Comparison of ENCODE assay signal across 13 mouse cellular contexts in the genomic region with DNA sequence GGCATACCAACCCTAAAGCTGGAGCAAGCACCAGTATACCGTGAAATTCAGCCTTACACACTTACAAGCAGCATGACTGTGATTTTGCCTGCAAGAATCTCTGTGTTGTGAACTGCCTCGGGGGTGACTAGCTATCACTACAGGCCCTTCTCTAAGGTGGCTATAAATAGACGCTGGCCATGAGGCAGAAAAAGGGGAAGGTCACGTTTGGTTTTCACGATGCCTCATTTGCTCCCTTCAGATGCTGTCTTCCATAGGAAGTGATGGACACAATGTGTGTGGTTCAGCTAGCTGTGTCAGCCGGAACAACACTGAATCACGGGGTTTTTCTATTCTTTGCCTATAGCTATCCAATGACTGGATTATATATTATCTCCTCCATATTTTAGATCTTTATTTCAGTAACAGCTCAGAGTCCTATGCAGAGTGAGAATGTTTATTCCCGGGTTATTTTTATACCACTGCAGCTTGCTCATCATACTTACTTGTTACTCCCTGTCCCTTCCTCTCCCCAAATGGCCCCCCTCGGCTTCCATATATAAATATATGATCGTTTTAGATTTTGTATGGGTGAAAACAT.
DNase-seq lines count a peak whose midpoint lies in the region; ATAC-seq and TF ChIP-seq lines count a peak whose summit lies in the region.
"Had no signal": no experiment of that assay in that cellular context is flagged by ENCODE, and none has a peak within 500 bp of the region (broad histone marks: within the 10 kb centered on the region; RNA-seq: fewer than 3 reads in every experiment).

No protein-coding gene starts in this region.

- no peaks in the 10 kb centered on the region for H3K9me3 ChIP-seq in midbrain, postnatal 0 days (ENCODE audit: low read length)
- H3K9me3 ChIP-seq in midbrain, embryonic 15.5 days = no peaks in the 10 kb centered on the region
- no peaks in the 10 kb centered on the region for H3K9me3 ChIP-seq in kidney, embryonic 14.5 days (ENCODE audit: control insufficient read depth, low read length)
- H3K9me3 ChIP-seq: embryonic facial prominence, embryonic 12.5 days; liver, embryonic 15.5 days; midbrain, embryonic 13.5 days had no signal

- H3K4me2 ChIP-seq in midbrain, postnatal 0 days (ENCODE audit: low read depth, low read length, poor library complexity, severe bottlenecking) = no peak overlapping the region
- H3K4me2 ChIP-seq in midbrain, embryonic 15.5 days = no peak overlapping the region
- peak overlapping the region; percentile 38 for H3K4me2 ChIP-seq in myocyte (ENCODE audit: low read depth)
- no peak overlapping the region for H3K4me2 ChIP-seq in kidney, embryonic 14.5 days (replicated peaks; ENCODE audit: low read depth, low read length)
- H3K4me2 ChIP-seq: embryonic facial prominence, embryonic 12.5 days; liver, embryonic 15.5 days; midbrain, embryonic 13.5 days had no signal

- peaks cover 6% of the 10 kb centered on the region; the same call in 1 of the 2 replicates for H3K36me3 ChIP-seq in midbrain, postnatal 0 days (ENCODE audit: insufficient read depth, low read length)
- H3K36me3 ChIP-seq in midbrain, embryonic 15.5 days (replicated peaks) = 0 out of 2 replicates have a peak, but pooled peaks cover 7% of the 10 kb centered on the region
- H3K36me3 ChIP-seq in myocyte (ENCODE audit: control insufficient read depth, insufficient read depth) = peaks cover 6% of the 10 kb centered on the region
- no peaks in the 10 kb centered on the region; the same call in 1 of the 2 replicates for H3K36me3 ChIP-seq in kidney, embryonic 14.5 days (ENCODE audit: control insufficient read depth, insufficient read depth, low read length)
- H3K36me3 ChIP-seq: liver, embryonic 15.5 days had no signal

- no peak overlapping the region for H3K4me3 ChIP-seq in midbrain, postnatal 0 days (ENCODE audit: low read depth, low read length)
- no peak overlapping the region for H3K4me3 ChIP-seq in midbrain, embryonic 15.5 days
- no peak overlapping the region for H3K4me3 ChIP-seq in myocyte
- no peak overlapping the region for H3K4me3 ChIP-seq in kidney, embryonic 14.5 days (ENCODE audit: low read length)
- H3K4me3 ChIP-seq: embryonic facial prominence, embryonic 12.5 days; liver, embryonic 15.5 days; midbrain, embryonic 13.5 days had no signal

- H3K79me2 ChIP-seq in myocyte (ENCODE audit: control insufficient read depth, insufficient read depth) = no peaks in the 10 kb centered on the region

- ATAC-seq in frontal cortex, adult (ENCODE audit: low TSS enrichment) = peak; percentile 82
- no peak for ATAC-seq in midbrain, postnatal 0 days (ENCODE audit: low FRiP score)
- no peak for ATAC-seq in midbrain, embryonic 15.5 days (replicated peaks)
- peak; percentile 78 for ATAC-seq in granulocyte monocyte progenitor cell, adult 5-6 weeks (replicated peaks; ENCODE audit: poor library complexity, severe bottlenecking)
- no peak for ATAC-seq in kidney, embryonic 14.5 days (ENCODE audit: low FRiP score, low TSS enrichment)
- ATAC-seq: forebrain, embryonic 16.5 days; midbrain, embryonic 13.5 days had no signal

- H3ac ChIP-seq in myocyte (ENCODE audit: control insufficient read depth, insufficient read length) = no peak overlapping the region

- DNase-seq in frontal cortex, postnatal 25 days (ENCODE audit: low spot score in 2 of 2) = no peak
- peak; percentile 7 for DNase-seq in midbrain, postnatal 0 days (ENCODE audit: low spot score)
- no peak for DNase-seq in natural killer cell, adult 2 months (ENCODE audit: low spot score in 2 of 2)
- DNase-seq: kidney, adult 18-20 months had no signal

- H3K9ac ChIP-seq in midbrain, postnatal 0 days (replicated peaks; ENCODE audit: low read length, poor library complexity, severe bottlenecking) = no peak overlapping the region
- H3K9ac ChIP-seq in midbrain, embryonic 15.5 days = no peak overlapping the region
- H3K9ac ChIP-seq in kidney, embryonic 14.5 days (ENCODE audit: low read depth, low read length) = no peak overlapping the region
- H3K9ac ChIP-seq: embryonic facial prominence, embryonic 12.5 days; liver, embryonic 15.5 days; midbrain, embryonic 13.5 days had no signal

- no peaks in the 10 kb centered on the region for H3K4me1 ChIP-seq in midbrain, postnatal 0 days (ENCODE audit: insufficient read depth, low read length)
- H3K4me1 ChIP-seq in midbrain, embryonic 15.5 days = no peaks in the 10 kb centered on the region
- no peaks in the 10 kb centered on the region for H3K4me1 ChIP-seq in kidney, embryonic 14.5 days (ENCODE audit: control insufficient read depth, insufficient read depth, low read length)
- H3K4me1 ChIP-seq: embryonic facial prominence, embryonic 12.5 days; liver, embryonic 15.5 days; midbrain, embryonic 13.5 days had no signal

- H3K27ac ChIP-seq in midbrain, postnatal 0 days (ENCODE audit: low read depth, low read length) = no peak overlapping the region
- H3K27ac ChIP-seq in midbrain, embryonic 15.5 days = no peak overlapping the region
- no peak overlapping the region for H3K27ac ChIP-seq in kidney, embryonic 14.5 days (ENCODE audit: low read depth, low read length)
- H3K27ac ChIP-seq: embryonic facial prominence, embryonic 12.5 days; liver, embryonic 15.5 days; midbrain, embryonic 13.5 days had no signal

- H3K27me3 ChIP-seq in midbrain, postnatal 0 days (ENCODE audit: insufficient read depth, low read length) = no peaks in the 10 kb centered on the region
- H3K27me3 ChIP-seq in midbrain, embryonic 15.5 days (replicated peaks) = no peaks in the 10 kb centered on the region
- H3K27me3 ChIP-seq in myocyte (ENCODE audit: control insufficient read depth, insufficient read depth, insufficient read length) = no peaks in the 10 kb centered on the region
- no peaks in the 10 kb centered on the region for H3K27me3 ChIP-seq in kidney, embryonic 14.5 days (ENCODE audit: control insufficient read depth, insufficient read depth, low read length)
- H3K27me3 ChIP-seq: embryonic facial prominence, embryonic 12.5 days; liver, embryonic 15.5 days; midbrain, embryonic 13.5 days had no signal

- TF ChIP-seq CTCF in midbrain, postnatal 0 days (IDR thresholded peaks at IDR 0.05) = no peak

- WGBS in midbrain, postnatal 0 days = 74% methylated on average over 10 of the region's 10 CpGs
- WGBS in midbrain, embryonic 15.5 days = 70% methylated on average over 10 of the region's 10 CpGs
- WGBS in kidney, embryonic 14.5 days = 63% methylated on average over 10 of the region's 10 CpGs

- TF ChIP-seq POLR2A in myocyte (IDR thresholded peaks at IDR 0.05; ENCODE audit: insufficient read length, low read depth) = no peak

TF ChIP-seq in myocyte, 11 proteins besides CTCF, POLR2A, EP300 and RAD21:
- TF ChIP-seq MAX (IDR thresholded peaks at IDR 0.05; ENCODE audit: low read depth) (no peak), SRF (IDR thresholded peaks at IDR 0.05; ENCODE audit: control insufficient read depth, insufficient read length, low read depth) (no peak), E2F4 (IDR thresholded peaks at IDR 0.05; ENCODE audit: insufficient read depth) (no peak)

Comparison
In these comparisons a context has a peak if more than half of its experiments do, and no peak if none do; other contexts are left out.
1. ATAC-seq: peak in frontal cortex, adult (single experiment) and granulocyte monocyte progenitor cell, adult 5-6 weeks (single experiment); none in midbrain, postnatal 0 days (single experiment), midbrain, embryonic 15.5 days (single experiment) and kidney, embryonic 14.5 days (single experiment).